Mouse (Mus musculus): Measurements from ENCODE around the gene Epo.

The Epo gene

DNA sequence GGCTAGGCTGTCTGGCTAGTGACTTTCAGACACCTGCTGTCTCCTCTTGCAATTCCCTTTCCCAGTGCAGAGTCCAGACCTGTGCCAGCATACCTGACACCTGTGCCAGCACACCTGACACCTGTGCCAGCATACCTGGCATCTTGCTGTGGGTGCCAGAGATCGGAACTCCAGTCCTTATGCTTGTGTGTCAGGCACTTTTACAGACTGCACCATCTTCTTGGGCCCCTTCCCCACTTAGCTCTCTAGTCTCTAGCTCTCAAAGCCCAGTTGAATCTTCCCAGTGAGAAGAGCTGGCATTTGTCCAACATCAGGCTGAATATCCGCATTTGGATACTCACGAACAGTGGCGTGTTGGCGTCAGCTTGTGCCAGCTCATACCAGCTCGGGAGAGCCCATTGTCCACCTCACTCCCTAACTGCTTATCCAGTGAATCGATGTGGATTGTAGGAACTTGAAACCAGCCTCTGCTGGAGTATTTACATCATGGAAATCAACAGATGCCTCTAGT, 6.3 kb upstream of the Epo start:
- peak; percentile 67 for DNase-seq

DNA sequence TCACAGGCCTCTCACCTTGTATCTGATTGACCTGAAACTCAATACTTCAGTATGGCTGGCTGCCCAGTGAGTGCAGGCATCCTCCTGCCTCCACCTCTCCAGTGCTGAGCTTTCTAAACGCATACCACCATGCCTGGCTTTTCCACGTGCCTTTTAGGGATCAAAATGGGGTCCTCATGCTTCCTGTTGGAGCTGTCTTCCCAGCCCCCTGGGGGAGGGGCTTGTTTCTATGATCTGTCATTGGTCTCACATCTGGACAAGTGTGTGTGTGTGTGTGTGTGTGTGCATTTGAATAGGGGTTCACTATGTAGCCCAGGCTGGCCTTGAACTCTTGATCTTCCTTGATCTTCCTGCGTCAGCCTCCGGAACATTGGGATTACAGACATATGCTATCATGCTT, 4.4 kb upstream of the Epo start:
- DNase-seq, result no peak

DNA sequence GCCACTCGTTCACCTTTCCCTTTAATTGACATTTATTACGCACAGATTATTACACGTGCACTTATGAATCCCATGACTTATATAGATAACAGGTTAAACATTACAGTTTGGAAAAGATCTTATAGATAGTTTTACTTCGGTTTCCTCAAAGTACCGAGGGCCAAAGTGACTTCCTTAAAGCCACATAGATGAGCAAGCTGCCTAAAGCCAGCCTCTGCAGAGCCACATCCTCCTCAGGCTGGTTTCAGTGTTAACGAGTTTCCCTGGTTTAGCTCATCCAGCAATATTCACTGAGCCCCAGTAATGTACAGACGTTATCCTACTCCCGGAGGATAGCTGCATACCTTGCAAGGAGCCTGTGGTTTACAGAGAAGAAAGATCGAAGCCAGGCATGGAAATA, 2.3 kb upstream of the Epo start:
- DNase-seq, result no peak

DNA sequence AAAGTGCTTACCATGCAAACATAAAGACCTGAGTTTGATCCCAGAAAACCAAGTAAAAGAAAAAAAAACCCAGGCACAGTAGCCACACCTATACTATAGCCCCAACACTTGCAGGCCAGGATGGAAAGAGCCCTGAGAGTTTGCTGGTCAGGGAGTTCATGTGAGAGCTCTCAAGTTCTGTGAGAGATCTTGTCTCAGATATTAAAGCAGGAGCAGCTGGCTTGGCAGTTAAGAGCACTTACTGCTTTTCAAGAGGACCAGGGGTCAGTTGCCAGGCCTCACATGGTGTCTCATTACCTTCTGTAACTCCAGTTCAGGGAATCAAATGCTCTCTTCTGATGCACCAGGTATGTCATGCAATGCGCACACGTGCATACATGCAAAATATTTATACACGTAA, 1.7 kb upstream of the Epo start:
- no peak for DNase-seq

DNA sequence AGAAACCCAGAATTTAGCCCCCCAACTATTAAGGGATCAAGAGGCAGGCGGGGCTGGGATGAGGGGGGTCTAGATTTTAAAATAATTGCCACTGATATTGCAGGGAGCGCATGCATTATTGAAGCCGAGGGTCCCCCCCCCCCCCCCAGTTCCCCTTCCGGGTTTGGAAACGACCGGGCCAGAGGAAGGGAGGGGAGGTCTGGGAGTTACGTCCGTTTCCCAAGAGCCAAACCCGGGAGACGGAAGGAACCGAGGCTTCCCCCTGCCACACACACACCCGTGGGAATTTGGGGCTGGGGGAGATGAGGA, 280 bp downstream of the Epo start:
- no peak for DNase-seq

DNA sequence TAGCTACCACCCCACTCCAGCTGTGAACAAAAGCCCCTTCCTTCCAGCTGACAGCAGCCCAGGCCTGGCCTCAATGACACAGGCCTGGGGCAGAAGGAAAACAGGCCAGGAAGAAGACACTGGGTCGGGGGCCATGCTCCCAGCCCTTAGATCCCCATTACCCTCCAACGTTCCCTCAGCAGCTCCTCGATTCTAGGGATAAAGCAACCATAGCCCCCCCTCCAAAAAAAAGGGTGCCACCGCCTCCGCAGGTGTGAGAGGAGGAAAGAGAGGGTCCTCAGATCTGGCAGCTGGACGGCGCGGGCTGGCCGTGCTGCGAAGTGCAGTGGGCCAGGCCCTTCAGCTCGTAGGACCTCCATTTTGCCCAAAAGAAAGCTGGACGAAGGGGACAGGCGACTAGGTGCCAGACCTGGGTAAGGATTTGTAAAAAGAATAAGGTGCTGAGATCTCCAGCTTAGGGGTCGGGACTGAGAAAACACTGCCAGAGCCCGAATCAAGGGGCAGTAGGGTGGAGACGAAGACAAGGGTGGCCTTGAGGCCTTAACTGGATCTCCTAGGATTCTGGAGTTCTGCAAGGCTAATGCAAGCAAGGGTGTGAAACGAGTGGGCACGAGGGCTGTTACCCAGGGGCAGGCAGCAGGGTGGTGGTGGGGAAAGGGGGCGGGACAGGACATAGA, 773 bp downstream of the Epo start:
- DNase-seq, result no peak

DNA sequence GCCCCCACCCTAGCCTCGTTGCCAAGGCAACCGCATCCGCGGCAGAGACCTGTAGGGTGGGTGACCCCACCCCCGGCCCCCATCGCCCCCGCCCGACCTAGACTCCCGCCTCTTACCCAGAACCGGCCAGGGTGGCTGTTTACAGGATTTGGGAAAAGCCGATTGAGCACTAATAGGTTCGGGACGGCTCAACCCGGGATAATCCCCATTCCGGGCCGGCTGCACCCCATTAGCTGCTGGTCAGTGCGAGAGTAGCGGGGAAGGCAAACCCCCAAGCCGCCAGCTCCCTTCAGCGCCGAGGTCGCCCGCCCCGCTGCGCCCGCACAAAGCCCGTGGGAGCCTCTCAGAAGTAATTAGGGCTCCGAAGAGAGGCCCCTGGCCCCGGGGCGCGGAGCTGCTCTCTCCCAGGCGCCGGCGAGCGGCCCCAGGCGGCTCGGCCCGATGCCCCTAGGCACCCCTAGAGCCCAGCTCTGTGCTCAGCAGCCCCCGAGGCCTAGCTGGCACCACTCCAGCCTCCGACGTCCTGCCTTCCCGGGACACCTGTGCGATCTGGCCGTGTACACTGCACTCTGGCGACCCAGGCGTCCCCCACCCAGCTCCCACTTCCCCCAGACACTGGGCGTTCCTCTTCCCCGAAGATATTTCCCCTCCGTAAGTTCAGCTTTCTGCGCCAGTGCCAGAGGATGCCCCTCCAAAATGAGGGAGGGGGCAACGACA, 1.5 kb downstream of the Epo start:
- DNase-seq, result peak; percentile 95

DNA sequence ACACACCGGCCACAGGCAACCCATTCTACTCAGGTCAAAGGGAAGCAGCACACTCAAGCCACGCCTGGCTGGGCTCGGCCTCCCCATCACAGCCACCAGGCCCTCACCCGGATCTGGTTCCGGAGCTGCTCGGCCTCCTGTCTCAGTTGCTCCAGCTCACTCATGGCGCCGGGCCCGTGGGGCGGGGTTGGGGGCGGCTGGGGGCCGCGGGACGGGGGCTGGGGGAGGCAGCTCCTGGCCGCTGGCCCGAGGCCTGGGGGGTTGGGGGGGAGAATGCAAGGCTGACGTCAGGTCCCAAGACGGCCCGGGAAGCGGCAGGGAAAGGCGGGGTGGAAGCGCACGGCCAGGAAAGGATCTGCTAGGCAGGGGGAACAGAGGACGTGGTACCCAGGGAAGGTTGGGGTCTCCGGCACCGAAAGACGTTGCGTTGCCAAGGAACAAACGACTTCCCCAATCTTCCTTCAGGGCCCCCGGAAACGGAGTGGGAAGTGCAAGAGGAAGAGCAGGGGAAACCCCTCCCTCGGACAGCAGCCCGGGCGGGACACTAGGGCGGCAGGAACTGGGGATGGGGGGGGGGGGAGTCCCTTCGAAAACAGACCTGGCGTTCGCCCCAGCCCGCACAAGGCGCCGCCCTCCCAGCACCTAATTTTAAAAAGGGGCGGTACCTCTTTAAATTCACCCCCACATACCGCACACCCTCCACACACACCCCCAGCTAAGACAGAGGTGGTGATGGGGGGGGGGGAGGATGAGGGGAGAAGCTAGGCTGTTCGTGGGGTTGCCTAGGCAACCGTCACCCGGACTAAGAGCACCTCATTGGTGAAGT, 2.2 kb downstream of the Epo start:
- DNase-seq, result peak; percentile 69

DNA sequence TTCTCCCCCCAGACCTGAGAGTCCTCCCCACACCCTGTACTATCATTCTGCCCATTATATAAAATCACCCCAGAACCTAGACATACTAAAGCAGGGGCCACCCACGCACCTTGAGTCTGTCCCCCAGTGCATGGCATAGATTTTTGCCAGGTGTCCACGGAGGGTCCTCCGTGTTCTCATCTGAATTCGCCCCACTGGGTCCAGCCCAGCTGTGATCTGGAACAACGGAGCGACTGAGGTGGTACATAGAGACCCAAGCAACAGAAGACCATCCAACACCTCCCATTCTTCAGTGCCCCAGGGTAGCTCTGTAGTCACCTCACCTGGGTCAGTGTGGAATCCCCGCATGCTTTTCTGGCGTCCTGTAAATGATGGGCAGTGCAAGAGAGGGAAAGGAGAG, 3.0 kb downstream of the Epo start:
- no peak for DNase-seq

DNA sequence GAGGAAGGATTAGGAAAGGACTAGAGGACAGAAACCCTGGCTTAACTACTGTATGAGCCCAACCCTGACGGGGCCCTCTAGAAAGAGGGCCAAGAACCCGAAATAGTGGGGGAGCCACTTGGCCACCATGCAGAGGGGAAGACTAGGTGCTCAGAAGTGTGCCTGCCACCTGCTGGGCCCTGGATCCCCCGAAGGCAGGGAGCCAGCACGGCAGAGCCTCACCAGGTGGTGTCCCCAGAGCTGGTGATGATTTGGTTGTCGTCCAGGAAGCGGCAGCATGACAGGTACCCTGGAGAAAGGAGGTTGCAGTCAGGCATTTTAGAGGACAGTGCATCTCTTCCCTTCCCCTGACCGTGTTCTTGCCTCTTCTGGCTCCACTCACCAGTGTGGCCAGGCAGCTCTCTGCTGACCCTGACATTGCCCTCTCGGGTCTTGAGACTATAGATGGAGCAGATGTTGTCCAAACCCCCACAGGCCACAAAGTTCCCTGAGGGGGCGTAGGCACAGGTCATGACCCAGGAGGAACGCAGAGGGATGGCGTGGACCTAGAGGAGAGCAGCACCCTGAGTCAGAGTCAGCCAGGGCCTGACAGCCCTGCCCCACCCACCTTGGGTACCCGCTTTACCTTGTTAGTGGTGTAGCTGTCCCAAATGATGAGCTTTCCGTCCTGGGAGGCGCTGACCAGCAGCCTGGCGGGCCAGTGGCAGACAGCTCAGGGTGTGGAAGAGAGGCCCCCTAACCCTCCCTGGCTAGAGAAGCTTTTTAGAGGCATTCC, 3.6 kb downstream of the Epo start:
- DNase-seq, result no peak

DNA sequence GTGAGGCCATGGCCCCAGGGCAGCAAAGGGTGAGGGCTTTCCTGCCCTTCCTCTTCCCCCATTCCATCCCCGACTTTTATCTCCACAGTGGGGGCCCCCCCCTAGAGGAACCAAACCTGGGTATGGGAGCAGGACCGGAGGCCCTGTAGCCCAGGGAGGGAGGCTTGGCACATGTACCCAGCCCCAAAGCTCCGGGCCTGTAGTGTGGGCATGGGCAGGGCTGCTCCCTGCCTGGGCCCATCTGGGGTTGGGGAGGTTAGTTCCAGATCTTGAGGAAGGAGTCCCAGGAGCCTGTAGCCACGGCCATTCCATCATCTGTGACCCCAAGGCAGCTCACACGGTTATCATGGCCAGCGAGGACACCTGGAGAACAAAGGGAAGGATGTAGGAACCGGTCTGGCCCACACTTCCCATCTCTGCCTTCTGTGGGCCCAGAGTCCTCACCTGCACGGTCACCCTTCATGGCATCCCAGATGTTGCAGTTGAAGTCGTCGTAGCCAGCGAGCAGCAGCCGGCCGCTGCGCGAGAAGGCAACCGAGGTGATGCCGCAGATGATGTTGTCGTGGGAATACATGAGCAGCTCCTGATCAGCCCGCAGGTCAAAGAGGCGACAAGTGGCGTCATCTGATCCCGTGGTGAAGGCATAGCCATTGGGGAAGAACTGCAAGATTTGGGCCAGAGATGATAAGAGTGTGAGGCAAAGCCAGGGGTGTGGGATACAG, 4.6 kb downstream of the Epo start:
- no peak for DNase-seq

DNA sequence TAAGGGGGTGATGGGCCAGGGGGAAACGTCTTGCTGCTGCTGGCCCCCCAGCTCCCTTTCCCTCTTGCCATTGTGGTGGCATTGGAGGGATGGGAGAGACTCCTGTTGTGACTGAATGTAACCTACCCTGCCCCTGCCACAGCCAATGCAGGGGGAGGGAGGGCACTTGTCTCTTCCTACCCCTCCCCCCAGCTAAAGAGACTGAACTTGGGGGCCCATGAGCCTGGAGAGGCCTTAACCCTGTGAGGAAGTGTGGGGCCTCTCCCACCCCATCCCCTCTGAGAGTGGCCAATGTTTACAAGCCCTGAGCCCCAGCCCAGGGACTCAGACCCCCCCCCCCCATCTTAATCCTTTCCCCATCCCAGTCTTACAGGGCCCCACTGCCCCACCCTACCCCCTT, 5.6 kb downstream of the Epo start:
- no peak for DNase-seq

DNA sequence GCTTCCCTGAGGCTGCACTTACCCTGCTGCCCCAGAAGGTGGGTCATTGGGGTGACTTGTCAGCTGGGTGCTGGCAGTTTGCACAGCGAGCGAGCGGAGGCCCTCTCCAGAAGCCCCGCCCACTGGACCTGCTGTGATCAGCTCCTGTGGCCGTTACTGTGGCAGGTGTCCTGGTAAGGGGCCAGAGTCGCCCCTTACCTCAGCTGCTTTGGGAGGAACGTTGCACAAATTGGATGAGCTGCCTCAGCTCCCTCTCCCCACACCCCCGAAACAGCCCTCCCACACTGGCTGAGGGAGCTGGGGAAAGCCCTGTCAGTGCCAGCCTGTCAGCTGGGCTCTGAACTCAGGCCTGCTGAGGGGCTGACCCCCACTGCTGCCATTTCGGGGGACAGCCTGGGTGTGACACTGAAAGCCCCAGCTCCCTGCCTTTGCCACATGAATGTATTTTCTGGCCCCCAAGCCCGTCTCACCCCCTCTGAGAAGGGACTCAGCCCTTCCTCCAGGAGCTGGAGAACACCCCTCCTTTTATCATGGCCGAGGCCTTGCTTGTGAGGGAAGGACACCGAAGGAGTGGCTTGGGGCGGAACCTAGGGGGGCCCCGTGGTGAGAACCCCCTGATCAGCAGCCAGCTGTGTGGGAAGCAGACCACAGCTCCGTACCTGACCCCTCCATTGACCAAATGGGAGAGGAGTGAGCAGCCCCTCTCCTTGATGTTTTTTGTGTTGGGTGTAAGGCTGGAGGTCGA, 6.7 kb downstream of the Epo start:
- DNase-seq, result peak; percentile 78

DNA sequence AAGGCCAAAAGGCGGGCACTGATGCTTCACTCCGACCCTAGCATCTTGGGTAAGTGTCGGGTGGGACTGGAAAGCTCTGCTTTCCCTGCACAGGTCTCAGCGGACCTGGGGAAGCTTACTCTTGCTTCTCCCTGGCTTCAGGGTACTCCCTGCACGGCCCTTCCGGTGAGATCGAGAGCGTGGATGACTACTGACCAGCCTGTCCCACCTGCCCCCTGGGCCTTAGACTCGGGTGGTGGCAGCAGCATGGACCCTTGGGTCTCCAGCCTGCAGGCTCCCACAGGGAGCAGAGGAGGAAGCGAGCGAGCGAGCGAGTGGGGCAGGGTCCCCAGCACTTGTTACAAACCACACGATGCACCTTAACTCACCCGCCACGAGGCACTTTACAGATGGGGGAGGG, 7.5 kb downstream of the Epo start:
- DNase-seq, result no peak

DNA sequence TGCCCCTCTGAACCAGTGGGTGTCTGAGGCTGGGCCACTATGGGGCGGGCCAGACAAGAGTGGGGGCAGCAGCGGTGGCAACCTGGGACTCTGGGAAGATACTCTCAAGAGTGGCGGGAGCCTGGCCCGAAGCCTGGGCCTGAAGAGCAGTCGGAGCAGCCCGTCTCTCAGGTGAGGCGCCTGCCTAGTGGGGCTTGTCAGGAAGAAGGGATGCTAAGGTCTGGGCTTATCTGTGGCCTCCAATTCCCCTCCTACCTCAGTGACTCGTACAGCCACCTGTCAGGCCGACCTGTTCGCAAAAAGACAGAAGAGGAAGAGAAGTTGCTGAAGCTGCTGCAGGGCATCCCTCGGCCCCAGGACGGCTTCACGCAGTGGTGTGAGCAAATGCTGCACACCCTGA, 8.4 kb downstream of the Epo start:
- DNase-seq, result no peak

DNA sequence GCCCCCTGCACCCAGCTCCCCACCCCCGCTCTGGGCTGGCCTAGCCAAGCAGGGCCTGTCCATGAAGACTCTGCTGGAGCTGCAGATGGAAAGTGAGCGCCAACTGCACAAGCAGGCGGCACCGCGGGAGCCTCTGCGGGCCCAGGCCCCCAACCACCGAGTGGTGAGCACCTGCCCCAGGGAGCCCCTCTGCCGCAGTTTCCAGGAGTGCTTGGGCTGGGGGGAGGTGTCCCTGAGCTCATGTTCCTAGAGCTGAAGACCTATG, 8.9 kb downstream of the Epo start:
- DNase-seq, result no peak

DNA sequence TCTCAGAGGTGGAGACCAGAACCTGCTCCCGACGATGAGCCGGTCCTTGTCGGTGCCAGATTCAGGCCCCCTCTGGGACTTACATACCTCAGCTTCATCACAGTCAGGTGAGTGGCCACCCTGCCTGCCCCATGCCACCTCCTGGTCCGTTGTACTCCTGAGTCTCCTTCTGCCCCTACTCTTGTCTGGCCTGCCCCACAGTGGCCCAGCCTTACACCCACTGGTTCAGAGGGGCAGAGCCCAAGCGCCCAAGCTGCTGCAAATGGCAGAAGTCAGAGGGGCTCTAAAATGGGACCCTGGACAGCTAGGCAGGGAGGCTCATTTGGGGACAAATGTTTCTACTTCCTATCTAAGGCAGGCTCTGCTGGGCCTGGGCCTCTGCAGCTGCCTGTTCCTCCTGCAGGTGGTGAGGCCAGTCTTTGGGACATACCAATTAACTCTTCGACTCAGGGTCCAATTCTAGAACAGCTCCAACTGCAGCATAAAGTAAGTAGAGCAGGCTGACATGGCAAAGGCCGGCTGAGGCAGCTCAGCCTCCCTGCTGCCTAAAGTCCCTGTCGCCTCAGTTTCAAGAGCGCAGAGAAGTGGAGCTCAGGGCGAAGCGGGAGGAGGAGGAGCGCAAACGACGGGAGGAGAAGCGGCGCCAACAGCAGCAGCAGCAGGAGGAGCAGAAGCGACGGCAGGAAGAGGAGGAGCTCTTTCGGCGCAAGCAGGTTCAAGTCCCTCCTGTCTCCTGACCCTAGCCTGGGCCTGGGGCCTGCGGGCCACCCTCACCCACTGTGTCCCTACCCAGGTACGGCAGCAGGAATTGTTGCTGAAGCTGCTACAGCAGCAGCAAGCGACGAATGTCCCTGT, 9.4 kb downstream of the Epo start:
- no peak for DNase-seq

DNA sequence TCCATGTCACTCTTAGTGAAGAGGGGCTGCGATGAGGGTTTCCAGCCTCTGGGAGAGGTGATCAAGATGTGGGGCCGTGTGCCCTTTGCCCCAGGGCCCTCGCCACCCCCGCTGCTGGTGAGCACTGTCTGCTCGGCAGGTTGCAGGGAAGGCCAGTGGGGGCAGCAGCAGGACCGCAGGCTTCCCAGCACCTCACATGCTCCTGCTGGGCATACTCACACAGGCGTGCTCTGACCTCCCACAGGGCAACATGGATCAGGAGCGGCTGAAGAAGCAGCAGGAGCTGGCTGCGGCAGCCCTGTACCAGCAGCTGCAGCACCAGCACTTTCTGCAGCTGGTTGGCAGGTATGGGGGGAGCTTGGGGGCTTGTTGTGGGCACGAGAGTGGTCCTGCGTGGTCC, 10.3 kb downstream of the Epo start:
- DNase-seq, result no peak

DNA sequence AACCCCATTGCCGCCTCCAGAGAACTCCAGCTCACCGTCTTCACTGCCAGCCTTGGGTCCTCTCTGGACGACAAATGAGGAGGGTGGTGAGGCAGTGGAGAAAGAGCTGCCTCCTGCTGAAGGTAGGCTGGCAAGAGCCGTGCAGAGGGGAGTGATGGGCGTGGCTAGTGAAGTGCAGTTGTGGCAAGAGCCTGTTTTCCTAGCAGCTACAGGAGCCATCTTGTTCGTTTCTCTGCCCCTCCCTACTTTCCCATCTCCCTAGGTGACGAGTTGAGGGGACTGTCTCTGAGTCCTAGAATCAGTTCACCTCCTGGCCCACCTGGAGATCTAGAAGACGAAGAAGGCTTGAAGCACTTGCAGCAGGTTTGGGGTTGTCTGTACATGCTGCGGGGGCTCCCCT, 11.2 kb downstream of the Epo start:
- DNase-seq, result no peak

DNA sequence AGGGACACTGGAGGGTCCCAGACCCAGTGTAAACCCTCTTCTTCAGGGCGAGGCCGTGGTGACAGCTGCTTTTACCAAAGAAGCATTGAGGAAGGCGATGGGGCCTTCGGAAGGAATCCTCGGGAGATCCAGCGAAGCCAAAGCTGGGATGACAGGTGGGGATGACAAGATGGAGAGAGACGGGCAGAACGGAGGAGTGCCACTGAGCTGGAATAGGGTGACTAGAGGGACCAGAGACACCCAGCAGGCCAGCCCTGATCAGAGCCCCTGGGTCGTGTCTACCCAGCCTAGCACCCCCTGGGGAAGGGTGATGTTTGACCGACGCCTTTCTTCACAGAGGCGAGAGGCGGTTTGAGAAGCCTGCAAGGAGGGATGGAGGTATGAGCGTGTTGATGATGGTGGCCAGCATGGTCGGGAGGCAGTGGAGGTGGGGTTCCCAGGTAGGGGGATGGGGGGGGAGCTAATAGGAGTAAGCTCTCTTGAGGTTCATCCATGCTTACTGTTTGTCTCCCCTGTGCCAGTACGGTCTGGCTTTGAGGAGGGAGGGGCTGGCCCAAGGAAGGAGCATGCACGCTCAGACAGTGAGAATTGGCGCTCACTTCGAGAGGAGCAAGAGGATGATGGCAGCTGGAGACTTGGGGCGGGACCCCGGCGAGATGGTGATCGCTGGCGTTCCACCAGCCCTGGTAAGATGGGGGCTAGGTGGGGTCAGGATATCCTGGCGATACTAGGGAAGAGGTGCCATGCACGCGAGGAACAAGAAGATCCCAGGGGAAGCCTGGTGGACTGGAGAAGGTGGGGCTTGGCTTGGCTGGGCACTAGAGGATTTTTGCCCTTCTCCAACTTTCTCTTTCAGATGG, 13.1 kb downstream of the Epo start:
- DNase-seq, result no peak

Data from retina, postnatal 1 day (tissue).